Mouse (Mus musculus) limb, embryonic 12.5 days (tissue): ENCODE measurements around the gene Ccdc12. TPM values are rescaled to one million over a fixed set of nuclear protein-coding genes. Genes with fewer than 3 reads are reported as not detected.

Experiments used
- ATAC-seq: fragments of 200-750 bp; cut with Nextera tagmentation; 2 replicates; pipeline ENCODE4 v1.8.0; 2017; ENCODE audit warnings: low read depth, moderate TSS enrichment; ENCODE audit not compliant: insufficient number of reproducible peaks, insufficient read depth, low FRiP score, low TSS enrichment
- H3K27ac ChIP-seq: fragments of 300-500 bp; sonication (generic); 2 replicates; pipeline ENCODE4 v1.5.1; 2016; ENCODE audit warnings: mild to moderate bottlenecking, moderate library complexity
- H3K27me3 ChIP-seq: fragments of 300-500 bp; sonication (generic); 2 replicates; pipeline ENCODE4 v1.6.1; 2016; ENCODE audit warnings: mild to moderate bottlenecking, moderate library complexity
- H3K36me3 ChIP-seq: fragments of 300-500 bp; sonication (generic); 2 replicates; pipeline ENCODE4 v1.6.1; 2016; ENCODE audit warnings: mild to moderate bottlenecking, moderate library complexity
- H3K4me1 ChIP-seq: fragments of 300-500 bp; sonication (generic); replicated peaks from 2 replicates; pipeline ENCODE4 v1.6.1; 2016
- H3K4me2 ChIP-seq: fragments of 300-500 bp; sonication (generic); 2 replicates; pipeline ENCODE4 v1.6.1; 2016; ENCODE audit warnings: mild to moderate bottlenecking, moderate library complexity
- H3K4me3 ChIP-seq: fragments of 300-500 bp; sonication (generic); replicated peaks from 2 replicates; pipeline ENCODE4 v1.5.1; 2016; ENCODE audit warnings: mild to moderate bottlenecking
- H3K9ac ChIP-seq: fragments of 300-500 bp; sonication (generic); replicated peaks from 2 replicates; pipeline ENCODE4 v1.6.1; 2016; ENCODE audit warnings: mild to moderate bottlenecking, moderate library complexity
- H3K9me3 ChIP-seq: fragments of 300-500 bp; sonication (generic); 2 replicates; pipeline ENCODE4 v1.6.1; 2016; ENCODE audit warnings: mild to moderate bottlenecking, moderate library complexity
- WGBS: fragments of 180-500 bp; shearing (Covaris S2); methylation state at CpG from one replicate; pipeline ENCODE4 v1.1.7; 2016; 5-methylcytosine and 5-hydroxymethylcytosine counted together
- polyA plus RNA-seq: library from polyadenylated mRNA; unstranded; fragments of >200 nt; fragmentation: Nextera tagmentation; extraction: Ambion mirVana; gene quantifications from 2 replicates; pipeline ENCODE4 v1.2.1, GENCODE M21; 2016

Ccdc12 gene
- polyA plus RNA-seq, 1 experiment from 2014 or later, result 133 TPM

GRCm38 (mm10) chr9:110649775-110650174, 6.5 kb upstream of the Ccdc12 start:
- no peak for ATAC-seq
- H3K27ac ChIP-seq, result no peak overlapping the region
- no peak overlapping the region for H3K4me2 ChIP-seq
- no peaks in the 10 kb centered on the region for H3K9me3 ChIP-seq
- H3K36me3 ChIP-seq, result no peaks in the 10 kb centered on the region
- H3K4me3 ChIP-seq, result no peak overlapping the region
- peaks cover 21% of the 10 kb centered on the region for H3K4me1 ChIP-seq
- H3K27me3 ChIP-seq, result peaks cover 41% of the 10 kb centered on the region
- no peak overlapping the region for H3K9ac ChIP-seq

GRCm38 (mm10) chr9:110651931-110652722, 4.2 kb upstream of the Ccdc12 start:
- Histone ChIP-seq H3K4me3 (peak overlapping the region; percentile 67; the same call in 1 of the 2 replicates), H3K36me3 (no peaks in the 10 kb centered on the region), H3K4me2 (peak overlapping the region; percentile 99), H3K27me3 (peaks cover 41% of the 10 kb centered on the region), H3K4me1 (peaks cover 27% of the 10 kb centered on the region), H3K27ac (no peak overlapping the region), H3K9me3 (no peaks in the 10 kb centered on the region), H3K9ac (no peak overlapping the region)
- WGBS, result 22% methylated on average over 13 of the region's 13 CpGs
- no peak for ATAC-seq

- Histone ChIP-seq H3K36me3 (no peaks in the 10 kb centered on the region), H3K4me3 (peak overlapping the region; percentile 67), H3K27me3 (peaks cover 41% of the 10 kb centered on the region), H3K4me1 (peaks cover 32% of the 10 kb centered on the region), H3K9ac (peak overlapping the region; percentile 60), H3K27ac (no peak overlapping the region), H3K4me2 (peak overlapping the region; percentile 99), H3K9me3 (no peaks in the 10 kb centered on the region)
- ATAC-seq, result no peak
- 24% methylated on average over 14 of the region's 14 CpGs for WGBS
Observed at GRCm38 (mm10) chr9:110652963-110653654, 3.2 kb upstream of the Ccdc12 start.

- peak within 1 kb of the TSS; percentile 99 for H3K4me2 ChIP-seq
- peak; percentile 78 for ATAC-seq
- under 1% methylated on average over 68 of the region's 75 CpGs for WGBS
- peak within 1 kb of the TSS; percentile 67 for H3K4me3 ChIP-seq
- H3K27me3 ChIP-seq, result peaks cover 41% of the 10 kb centered on the region
- peaks cover 32% of the 10 kb centered on the region for H3K4me1 ChIP-seq
- H3K9ac ChIP-seq, result peak within 1 kb of the TSS; percentile 60
- no peaks in the 10 kb centered on the region for H3K36me3 ChIP-seq
- 0 out of 2 replicates have a peak within 1 kb of the TSS, but pooled peaks have one; percentile 29 for H3K27ac ChIP-seq
- no peaks in the 10 kb centered on the region for H3K9me3 ChIP-seq
Observed at GRCm38 (mm10) chr9:110653655-110654461, 2.4 kb upstream of the Ccdc12 start, which contains the start of gene Nbeal2. Gene Nbeal2, minus strand, starts transcription at chr9:110654161.

GRCm38 (mm10) chr9:110654726-110655650, 1.3 kb upstream of the Ccdc12 start:
- Histone ChIP-seq H3K4me2 (peak overlapping the region; percentile 99), H3K36me3 (0 out of 2 replicates have a peak, but pooled peaks cover 5% of the 10 kb centered on the region), H3K27me3 (peaks cover 41% of the 10 kb centered on the region), H3K27ac (no peak overlapping the region), H3K9ac (no peak overlapping the region), H3K4me1 (peaks cover 32% of the 10 kb centered on the region), H3K4me3 (peak overlapping the region; percentile 67; the same call in 1 of the 2 replicates), H3K9me3 (no peaks in the 10 kb centered on the region)
- WGBS, result 82% methylated on average over 19 of the region's 19 CpGs
- no peak for ATAC-seq

- ATAC-seq, result no peak
- Histone ChIP-seq H3K4me2 (peak overlapping the region; percentile 69), H3K36me3 (0 out of 2 replicates have a peak, but pooled peaks cover 5% of the 10 kb centered on the region), H3K27me3 (peaks cover 37% of the 10 kb centered on the region), H3K4me1 (peaks cover 32% of the 10 kb centered on the region), H3K9me3 (no peaks in the 10 kb centered on the region), H3K4me3 (peak overlapping the region; percentile 67), H3K9ac (no peak overlapping the region), H3K27ac (0 out of 2 replicates have a peak overlapping the region, but pooled peaks have one; percentile 19)
- WGBS, result 81% methylated on average over 10 of the region's 10 CpGs
Observed at GRCm38 (mm10) chr9:110655651-110656007, 674 bp upstream of the Ccdc12 start.

GRCm38 (mm10) chr9:110657474-110658078, 1.3 kb downstream of the Ccdc12 start:
- peak overlapping the region; percentile 69 for H3K4me2 ChIP-seq
- no peak overlapping the region for H3K27ac ChIP-seq
- peak overlapping the region; percentile 67 for H3K4me3 ChIP-seq
- peaks cover 10% of the 10 kb centered on the region; the same call in 1 of the 2 replicates for H3K36me3 ChIP-seq
- peak overlapping the region; percentile 73 for H3K9ac ChIP-seq
- no peak for ATAC-seq
- peaks cover 17% of the 10 kb centered on the region for H3K27me3 ChIP-seq
- H3K9me3 ChIP-seq, result no peaks in the 10 kb centered on the region
- 80% methylated on average over 13 of the region's 13 CpGs for WGBS
- H3K4me1 ChIP-seq, result peaks cover 28% of the 10 kb centered on the region

- H3K9me3 ChIP-seq, result no peaks in the 10 kb centered on the region
- H3K27ac ChIP-seq, result no peak overlapping the region
- H3K9ac ChIP-seq, result no peak overlapping the region
- 89% methylated on average over 12 of the region's 12 CpGs for WGBS
- no peaks in the 10 kb centered on the region for H3K27me3 ChIP-seq
- no peak for ATAC-seq
- no peak overlapping the region for H3K4me3 ChIP-seq
- peaks cover 12% of the 10 kb centered on the region for H3K4me1 ChIP-seq
- H3K36me3 ChIP-seq, result peaks cover 10% of the 10 kb centered on the region; the same call in 1 of the 2 replicates
- H3K4me2 ChIP-seq, result no peak overlapping the region
Observed at GRCm38 (mm10) chr9:110659521-110659920, 3.2 kb downstream of the Ccdc12 start.

GRCm38 (mm10) chr9:110660208-110660607, 3.9 kb downstream of the Ccdc12 start:
- H3K27ac ChIP-seq, result no peak overlapping the region
- 83% methylated on average over 2 of the region's 2 CpGs for WGBS
- ATAC-seq, result no peak
- H3K9ac ChIP-seq, result no peak overlapping the region
- H3K27me3 ChIP-seq, result no peaks in the 10 kb centered on the region
- H3K4me3 ChIP-seq, result no peak overlapping the region
- H3K4me1 ChIP-seq, result peaks cover 11% of the 10 kb centered on the region
- H3K4me2 ChIP-seq, result no peak overlapping the region
- peaks cover 10% of the 10 kb centered on the region; the same call in 1 of the 2 replicates for H3K36me3 ChIP-seq
- no peaks in the 10 kb centered on the region for H3K9me3 ChIP-seq
